Comparison of ENCODE assay signal across 9 mouse cellular contexts in the genomic region with DNA sequence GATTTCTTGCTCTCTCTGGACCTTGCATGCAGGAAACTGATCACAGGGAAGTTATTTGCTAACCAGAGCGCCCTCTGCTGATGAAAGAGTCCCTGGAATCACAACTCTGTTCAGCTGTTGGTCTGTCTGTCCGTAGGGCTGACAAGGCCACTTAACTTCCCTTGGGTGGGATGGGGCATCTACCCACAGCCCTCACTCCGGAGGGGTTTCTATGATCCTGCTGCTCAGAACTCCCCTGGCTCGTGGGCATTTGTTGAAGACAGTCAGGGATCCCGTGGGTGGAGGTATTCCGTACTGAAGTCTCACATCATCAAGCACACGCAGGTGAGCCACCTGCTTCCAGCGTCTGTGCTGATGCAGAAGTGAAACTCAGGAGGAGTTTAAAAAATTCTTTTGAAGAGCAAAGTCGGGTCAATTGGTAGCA. TPM values are rescaled to one million over a fixed set of nuclear protein-coding genes. Genes with fewer than 3 reads are reported as not detected.
DNase-seq lines count a peak whose midpoint lies in the region; ATAC-seq and TF ChIP-seq lines count a peak whose summit lies in the region.
"Had no signal": no experiment of that assay in that cellular context is flagged by ENCODE, and none has a peak within 500 bp of the region (broad histone marks: within the 10 kb centered on the region; RNA-seq: fewer than 3 reads in every experiment).

No protein-coding gene starts in this region.

- no peak overlapping the region for H3K4me2 ChIP-seq in forebrain, postnatal 0 days (ENCODE audit: low read depth)
- no peak overlapping the region for H3K4me2 ChIP-seq in forebrain, embryonic 12.5 days
- H3K4me2 ChIP-seq: limb, embryonic 12.5 days had no signal

- peak; percentile 85 for TF ChIP-seq CTCF in forebrain, postnatal 0 days (IDR thresholded peaks at IDR 0.05; ENCODE audit: low read depth)

- H3K27me3 ChIP-seq in forebrain, postnatal 0 days (ENCODE audit: insufficient read depth, low read length), result no peaks in the 10 kb centered on the region
- H3K27me3 ChIP-seq in forebrain, embryonic 12.5 days, result peaks cover 9% of the 10 kb centered on the region

- no peak overlapping the region for H3K4me3 ChIP-seq in forebrain, postnatal 0 days (ENCODE audit: low read depth, low read length)
- H3K4me3 ChIP-seq in forebrain, embryonic 12.5 days (replicated peaks), result no peak overlapping the region
- H3K4me3 ChIP-seq: limb, embryonic 12.5 days had no signal

- no peak overlapping the region for H3K9ac ChIP-seq in forebrain, postnatal 0 days
- no peak overlapping the region for H3K9ac ChIP-seq in forebrain, embryonic 12.5 days
- H3K9ac ChIP-seq: limb, embryonic 12.5 days had no signal

- no peak overlapping the region for H3K27ac ChIP-seq in forebrain, postnatal 0 days (ENCODE audit: low read depth, low read length)
- no peak overlapping the region for H3K27ac ChIP-seq in forebrain, embryonic 12.5 days
- H3K27ac ChIP-seq: limb, embryonic 12.5 days had no signal

- no peak for ATAC-seq in forebrain, postnatal 0 days
- no peak for ATAC-seq in forebrain, embryonic 12.5 days (ENCODE audit: low FRiP score)
- peak; percentile 60 for ATAC-seq in megakaryocyte progenitor cell, adult 5-6 weeks (replicated peaks; ENCODE audit: poor library complexity)

- no peaks in the 10 kb centered on the region for H3K9me3 ChIP-seq in forebrain, postnatal 0 days (ENCODE audit: low read length)
- H3K9me3 ChIP-seq in forebrain, embryonic 12.5 days, result no peaks in the 10 kb centered on the region
- H3K9me3 ChIP-seq: limb, embryonic 12.5 days had no signal

- H3K4me1 ChIP-seq in forebrain, postnatal 0 days (ENCODE audit: insufficient read depth), result no peaks in the 10 kb centered on the region
- H3K4me1 ChIP-seq in forebrain, embryonic 12.5 days, result peaks cover 5% of the 10 kb centered on the region

- 38% methylated on average over 9 of the region's 9 CpGs for WGBS in forebrain, postnatal 0 days
- 40% methylated on average over 9 of the region's 9 CpGs for WGBS in forebrain, embryonic 12.5 days

- DNase-seq in forebrain, postnatal 0 days, result peak; percentile 81
- peak; percentile 70 for DNase-seq in 416B (ENCODE audit: low read depth)
- peak; percentile 74 for DNase-seq in adrenal gland, postnatal 10 days
- peak; percentile 61 to 71 for DNase-seq in frontal cortex, postnatal 25 days (ENCODE audit: low spot score in 2 of 2)
- DNase-seq in layer of hippocampus, adult 8-10 months (ENCODE audit: low spot score in 2 of 2), result peak; percentile 39 to 74
- peak; percentile 53 to 80 for DNase-seq in spleen, postnatal 4 days (ENCODE audit: low spot score in 2 of 2)

- H3K36me3 ChIP-seq in forebrain, postnatal 0 days (ENCODE audit: insufficient read depth), result no peaks in the 10 kb centered on the region
- H3K36me3 ChIP-seq in forebrain, embryonic 12.5 days (replicated peaks), result no peaks in the 10 kb centered on the region
- H3K36me3 ChIP-seq: limb, embryonic 12.5 days had no signal

RNA-seq across cellular contexts. Expression of gene Xylt1, which starts 4.9 kb away (rescaled TPM):
- 11.7 and 14.0 TPM in 2 replicates for total RNA-seq in forebrain, postnatal 0 days (2014; rRNA removed)
- polyA plus RNA-seq in forebrain, postnatal 0 days (2015; fragmentation: Nextera tagmentation; extraction: Ambion mirVana), result 1.4 and 2.6 TPM in 2 replicates
- polyA plus RNA-seq in forebrain, embryonic 12.5 days (2016; fragmentation: Nextera tagmentation; extraction: Ambion mirVana), result 3.4 and 5.0 TPM in 2 replicates
- 1 to 10 TPM; 4.8 to 6.5 TPM for total RNA-seq in adrenal gland, postnatal 10 days (2021)
- 10 to 100 TPM; 49.8 to 57.2 (median 54.3) TPM for total RNA-seq in layer of hippocampus, adult 8-10 months (2022)
- 20.0 and 24.9 TPM in 2 replicates for total RNA-seq in megakaryocyte progenitor cell, adult 5-6 weeks (2015)
- 12.0 and 17.1 TPM in 2 replicates for total RNA-seq in megakaryocyte progenitor cell, adult 5-6 weeks (2017)
